Mouse (Mus musculus): ENCODE measurements around the gene Plpp1. TPM values are rescaled to one million over a fixed set of nuclear protein-coding genes. Genes with fewer than 3 reads are reported as not detected.

The Plpp1 gene
- polyA plus RNA-seq, 1 experiment from 2014 or later, result 41.3 TPM

DNA sequence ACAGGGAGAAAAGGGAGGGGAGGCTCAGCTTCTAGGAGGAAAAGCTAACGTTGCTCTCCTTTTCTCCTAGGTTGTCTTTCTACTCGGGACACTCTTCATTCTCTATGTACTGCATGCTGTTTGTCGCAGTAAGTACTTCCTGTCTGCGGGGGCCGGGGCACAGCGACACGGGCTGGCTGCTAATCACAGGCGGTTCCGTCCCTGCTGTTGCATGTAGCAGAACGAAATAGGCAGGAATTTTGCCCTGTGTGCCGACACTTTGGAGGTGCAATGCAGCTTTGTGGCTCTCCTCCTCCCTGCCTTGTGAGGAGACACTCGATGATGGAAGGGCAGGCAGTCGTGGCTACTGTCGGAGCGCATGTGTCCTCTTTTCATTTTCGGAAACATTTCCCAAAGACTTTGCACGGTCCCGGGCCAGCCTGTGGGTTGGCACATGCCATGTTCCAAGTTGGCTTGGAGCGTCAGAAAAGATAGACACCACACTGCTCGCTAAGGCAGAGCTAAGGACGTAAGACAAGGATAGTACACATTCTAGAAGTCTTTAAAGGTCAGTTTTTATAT, 59.1 kb downstream of the Plpp1 start:
- H3K27ac ChIP-seq, result no peak overlapping the region
- H3K27me3 ChIP-seq (ENCODE audit: insufficient read depth, poor library complexity, severe bottlenecking), result no peaks in the 10 kb centered on the region
- 0 out of 2 replicates have a peak, but pooled peaks cover 3% of the 10 kb centered on the region for H3K4me1 ChIP-seq
- DNase-seq (ENCODE audit: low spot score), result no peak
- H3K4me3 ChIP-seq, result no peak overlapping the region
- H3K36me3 ChIP-seq, result peaks cover 46% of the 10 kb centered on the region
- H3K9me3 ChIP-seq, result no peaks in the 10 kb centered on the region
- 86% methylated on average over 21 of the region's 21 CpGs for WGBS

DNA sequence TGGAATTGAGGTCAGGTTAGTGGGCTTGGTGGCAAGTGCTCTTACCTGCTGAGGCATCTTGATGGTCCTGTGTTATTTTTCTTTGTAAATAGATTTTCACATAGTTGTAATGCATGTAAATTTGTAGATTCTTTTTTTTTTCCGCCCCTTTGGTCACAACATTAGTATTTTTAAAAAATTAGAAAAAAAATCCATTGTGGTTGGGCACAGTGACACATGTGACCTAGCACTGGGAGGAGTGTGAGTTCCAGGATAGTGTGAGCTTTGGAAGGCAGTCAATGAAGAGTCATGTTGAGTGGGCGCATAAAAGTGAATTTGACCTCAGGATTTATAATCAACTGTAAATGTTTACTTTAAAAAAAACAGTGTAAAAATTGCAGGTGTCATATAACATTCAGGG, 59.8 kb downstream of the Plpp1 start:
- no peak for DNase-seq (ENCODE audit: low spot score)
- peaks cover 51% of the 10 kb centered on the region for H3K36me3 ChIP-seq
- H3K9me3 ChIP-seq, result no peaks in the 10 kb centered on the region
- WGBS, result 82% methylated on average over 2 of the region's 2 CpGs
- H3K4me3 ChIP-seq, result no peak overlapping the region
- H3K27ac ChIP-seq, result no peak overlapping the region
- H3K4me1 ChIP-seq, result 0 out of 2 replicates have a peak, but pooled peaks cover 3% of the 10 kb centered on the region
- H3K27me3 ChIP-seq (ENCODE audit: insufficient read depth, poor library complexity, severe bottlenecking), result no peaks in the 10 kb centered on the region

- H3K27ac ChIP-seq, result no peak overlapping the region
- H3K4me3 ChIP-seq, result no peak overlapping the region
- no peak for DNase-seq (ENCODE audit: low spot score)
- H3K27me3 ChIP-seq (ENCODE audit: insufficient read depth, poor library complexity, severe bottlenecking), result no peaks in the 10 kb centered on the region
- H3K9me3 ChIP-seq, result no peaks in the 10 kb centered on the region
- WGBS, result 89% methylated on average over 9 of the region's 9 CpGs
- H3K36me3 ChIP-seq, result peaks cover 57% of the 10 kb centered on the region
- H3K4me1 ChIP-seq, result 0 out of 2 replicates have a peak, but pooled peaks cover 3% of the 10 kb centered on the region
These were observed 60.3 kb downstream of the Plpp1 start for GRCm38 (mm10) chr13:112860911-112861310.

DNA sequence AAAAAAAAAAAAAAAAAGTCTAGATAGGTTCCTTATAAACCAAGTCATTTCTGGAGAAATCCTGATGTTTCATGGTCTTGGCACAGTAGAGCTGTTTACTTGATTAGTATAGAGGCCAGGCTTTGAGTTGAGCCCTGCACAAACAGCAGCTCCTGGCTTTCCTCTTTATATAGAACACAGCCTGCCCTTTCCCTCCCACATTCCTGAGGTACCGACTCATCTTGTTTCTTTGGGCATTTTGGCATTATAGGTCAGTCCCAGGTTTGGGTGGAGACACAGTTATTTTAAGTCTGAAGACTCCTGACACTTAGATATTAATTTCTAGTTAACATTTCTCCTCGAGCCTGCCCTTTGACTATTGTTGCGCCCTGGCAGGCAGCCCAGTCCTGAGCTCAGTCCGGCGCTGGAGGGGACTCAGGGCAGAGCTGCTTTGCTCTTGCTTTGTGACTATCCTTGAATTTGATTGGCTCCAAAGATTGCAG, 61.3 kb downstream of the Plpp1 start:
- no peaks in the 10 kb centered on the region for H3K27me3 ChIP-seq (ENCODE audit: insufficient read depth, poor library complexity, severe bottlenecking)
- H3K9me3 ChIP-seq, result no peaks in the 10 kb centered on the region
- no peak for DNase-seq (ENCODE audit: low spot score)
- no peak overlapping the region for H3K27ac ChIP-seq
- no peak overlapping the region for H3K4me3 ChIP-seq
- peaks cover 62% of the 10 kb centered on the region for H3K36me3 ChIP-seq
- H3K4me1 ChIP-seq, result 0 out of 2 replicates have a peak, but pooled peaks cover 3% of the 10 kb centered on the region
- 38% methylated on average over 5 of the region's 5 CpGs for WGBS

DNA sequence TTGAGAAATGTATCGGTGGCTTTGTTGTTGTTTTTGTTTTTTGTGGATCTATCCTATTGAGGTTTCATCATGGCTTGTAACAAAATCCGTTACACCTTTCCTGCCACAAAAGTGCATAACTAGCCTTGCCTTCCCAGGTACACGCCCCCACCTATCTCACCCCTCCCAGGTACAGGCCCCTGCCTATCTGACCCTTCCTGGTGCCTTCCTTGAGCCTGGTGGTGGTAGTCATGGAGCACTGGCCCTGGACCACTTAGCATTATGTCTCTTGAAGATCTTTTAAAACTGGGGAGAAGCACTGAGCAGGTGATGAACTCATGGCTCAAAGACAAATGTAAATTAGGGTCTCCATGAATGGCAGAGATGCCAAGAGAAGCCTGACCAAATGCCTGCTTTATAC, 61.8 kb downstream of the Plpp1 start:
- Histone ChIP-seq H3K36me3 (peaks cover 62% of the 10 kb centered on the region), H3K4me1 (0 out of 2 replicates have a peak, but pooled peaks cover 3% of the 10 kb centered on the region), H3K9me3 (no peaks in the 10 kb centered on the region), H3K4me3 (no peak overlapping the region), H3K27ac (no peak overlapping the region), H3K27me3 (ENCODE audit: insufficient read depth, poor library complexity, severe bottlenecking) (no peaks in the 10 kb centered on the region)
- no peak for DNase-seq (ENCODE audit: low spot score)
- 72% methylated on average over 3 of the region's 3 CpGs for WGBS

GRCm38 (mm10) chr13:112862978-112863677, 62.5 kb downstream of the Plpp1 start:
- whole genome bisulfite sequencing, result 85% methylated on average over 1 of the region's 1 CpGs
- no peak for DNase-seq (ENCODE audit: low spot score)
- no peaks in the 10 kb centered on the region for H3K9me3 ChIP-seq
- H3K27ac ChIP-seq, result no peak overlapping the region
- H3K4me1 ChIP-seq, result 0 out of 2 replicates have a peak, but pooled peaks cover 3% of the 10 kb centered on the region
- H3K36me3 ChIP-seq, result peaks cover 69% of the 10 kb centered on the region
- no peaks in the 10 kb centered on the region for H3K27me3 ChIP-seq (ENCODE audit: insufficient read depth, poor library complexity, severe bottlenecking)
- no peak overlapping the region for H3K4me3 ChIP-seq

GRCm38 (mm10) chr13:112866782-112867181, 66.2 kb downstream of the Plpp1 start:
- Histone ChIP-seq H3K4me1 (0 out of 2 replicates have a peak, but pooled peaks cover 3% of the 10 kb centered on the region), H3K27me3 (ENCODE audit: insufficient read depth, poor library complexity, severe bottlenecking) (no peaks in the 10 kb centered on the region), H3K4me3 (no peak overlapping the region), H3K36me3 (peaks cover 81% of the 10 kb centered on the region), H3K9me3 (no peaks in the 10 kb centered on the region), H3K27ac (no peak overlapping the region)
- 81% methylated on average over 7 of the region's 7 CpGs for WGBS
- no peak for DNase-seq (ENCODE audit: low spot score)

DNA sequence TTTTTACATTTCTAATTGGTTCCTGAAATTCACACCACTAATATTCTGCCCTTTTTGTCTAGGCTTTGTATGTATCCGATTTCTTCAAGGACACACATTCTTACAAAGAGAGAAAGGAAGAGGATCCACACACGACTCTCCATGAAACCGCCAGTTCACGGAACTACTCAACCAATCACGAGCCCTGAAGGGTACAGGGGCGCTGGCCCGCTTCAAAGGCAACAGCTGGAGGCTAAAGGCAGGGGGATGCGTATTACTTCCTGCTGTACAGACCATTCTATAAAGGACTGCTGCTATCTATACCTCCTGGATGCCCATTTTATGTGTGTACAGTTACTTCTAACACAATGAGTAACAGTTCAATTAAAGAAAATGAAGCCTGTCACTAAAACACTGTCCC, 66.8 kb downstream of the Plpp1 start:
- WGBS, result 94% methylated on average over 8 of the region's 8 CpGs
- H3K9me3 ChIP-seq, result no peaks in the 10 kb centered on the region
- peaks cover 87% of the 10 kb centered on the region for H3K36me3 ChIP-seq
- H3K4me3 ChIP-seq, result no peak overlapping the region
- no peak overlapping the region for H3K27ac ChIP-seq
- H3K4me1 ChIP-seq, result 0 out of 2 replicates have a peak, but pooled peaks cover 2% of the 10 kb centered on the region
- no peaks in the 10 kb centered on the region for H3K27me3 ChIP-seq (ENCODE audit: insufficient read depth, poor library complexity, severe bottlenecking)
- DNase-seq (ENCODE audit: low spot score), result peak; percentile 70

GRCm38 (mm10) chr13:112870039-112870690, 69.6 kb downstream of the Plpp1 start:
- Histone ChIP-seq H3K36me3 (peaks cover 97% of the 10 kb centered on the region), H3K4me1 (no peaks in the 10 kb centered on the region)
- 82% methylated on average over 11 of the region's 11 CpGs for WGBS

DNA sequence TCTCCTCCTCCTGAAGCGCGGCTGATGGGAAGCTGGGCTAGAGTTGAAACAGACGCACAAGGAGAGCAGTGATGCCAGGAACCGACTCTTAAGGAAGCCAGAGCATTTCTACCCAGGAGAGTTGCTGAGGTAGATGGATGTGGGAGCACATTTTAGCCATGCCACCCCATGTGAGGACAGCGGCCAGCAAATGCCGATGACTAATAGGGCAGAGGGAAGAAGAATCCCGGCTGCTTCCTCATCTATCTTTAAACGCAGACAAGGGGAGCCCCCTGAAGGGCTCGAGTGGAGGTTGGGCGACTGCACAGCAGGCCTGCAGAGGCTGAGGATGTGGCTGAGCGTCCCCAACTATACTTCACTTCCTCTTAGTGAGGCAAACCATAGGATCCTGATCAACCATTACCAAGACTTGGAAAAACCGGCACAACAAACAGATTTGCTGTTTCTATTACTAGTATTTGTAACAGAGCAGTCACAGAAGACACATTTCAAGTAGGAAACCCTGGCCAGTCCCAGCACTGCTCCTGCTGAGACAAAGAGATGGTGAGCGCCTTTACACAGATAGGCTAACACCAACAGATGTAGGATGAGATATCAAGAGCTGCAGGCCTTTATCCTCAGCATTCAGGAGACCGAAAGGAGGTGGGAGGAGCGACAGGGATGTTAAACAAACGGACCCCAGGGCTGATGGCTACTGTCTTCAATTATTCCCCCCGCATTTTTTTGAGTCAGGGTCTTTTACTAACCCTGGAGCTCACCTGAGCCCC, 71.1 kb downstream of the Plpp1 start:
- no peak overlapping the region for H3K27ac ChIP-seq
- no peaks in the 10 kb centered on the region for H3K4me1 ChIP-seq
- DNase-seq (ENCODE audit: low spot score), result no peak
- no peaks in the 10 kb centered on the region for H3K27me3 ChIP-seq (ENCODE audit: insufficient read depth, poor library complexity, severe bottlenecking)
- peaks cover 96% of the 10 kb centered on the region for H3K36me3 ChIP-seq
- no peaks in the 10 kb centered on the region for H3K9me3 ChIP-seq
- no peak overlapping the region for H3K4me3 ChIP-seq
- WGBS, result 72% methylated on average over 17 of the region's 17 CpGs

More at GRCm38 (mm10) chr13:112870039-112870690, 69.6 kb downstream of the Plpp1 start:
- DNase-seq (ENCODE audit: low spot score), result peak; percentile 70
- H3K9me3 ChIP-seq, result no peaks in the 10 kb centered on the region
- H3K27me3 ChIP-seq (ENCODE audit: insufficient read depth, poor library complexity, severe bottlenecking), result no peaks in the 10 kb centered on the region
- H3K4me3 ChIP-seq, result no peak overlapping the region
- no peak overlapping the region for H3K27ac ChIP-seq

DNA sequence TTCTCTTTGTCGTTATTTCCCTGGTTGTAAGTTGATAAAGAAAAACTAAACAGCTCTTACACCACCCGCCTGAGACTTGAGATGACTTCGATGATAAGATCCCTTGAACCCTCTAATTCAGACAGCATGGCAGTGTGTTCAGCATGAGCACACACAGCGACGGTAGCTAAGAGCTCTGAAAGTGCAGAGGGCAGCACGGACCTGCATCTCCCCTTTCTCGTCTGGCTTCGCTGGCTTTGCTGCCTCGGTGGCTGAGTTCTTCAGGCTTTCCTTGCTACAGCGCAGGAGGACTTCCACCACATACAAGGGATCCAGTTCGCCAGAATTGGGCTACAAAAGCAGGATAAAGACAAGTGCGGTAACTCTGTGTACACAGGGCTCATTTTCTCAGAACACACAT, 86.6 kb downstream of the Plpp1 start:
- H3K27ac ChIP-seq, result no peak overlapping the region
- no peak for DNase-seq (ENCODE audit: low spot score)
- H3K36me3 ChIP-seq, result peaks cover 96% of the 10 kb centered on the region
- H3K9me3 ChIP-seq, result no peaks in the 10 kb centered on the region
- no peak overlapping the region for H3K4me3 ChIP-seq
- WGBS, result 92% methylated on average over 12 of the region's 12 CpGs
- no peaks in the 10 kb centered on the region for H3K4me1 ChIP-seq
- no peaks in the 10 kb centered on the region for H3K27me3 ChIP-seq (ENCODE audit: insufficient read depth, poor library complexity, severe bottlenecking)

GRCm38 (mm10) chr13:112902176-112902575, 101.6 kb downstream of the Plpp1 start:
- no peak for DNase-seq (ENCODE audit: low spot score)
- H3K9me3 ChIP-seq, result no peaks in the 10 kb centered on the region
- peaks cover 86% of the 10 kb centered on the region for H3K36me3 ChIP-seq
- no peaks in the 10 kb centered on the region for H3K27me3 ChIP-seq (ENCODE audit: insufficient read depth, poor library complexity, severe bottlenecking)
- no peak overlapping the region for H3K4me3 ChIP-seq
- 98% methylated on average over 3 of the region's 3 CpGs for WGBS
- H3K27ac ChIP-seq, result no peak overlapping the region
- H3K4me1 ChIP-seq, result no peaks in the 10 kb centered on the region

All from heart, embryonic 10.5 days (tissue).